Mouse (Mus musculus) testis, adult 2 months (tissue): ENCODE measurements around the gene Ess2.

Source experiments
- CTCF ChIP-seq: fragments of 200-500 bp; IDR thresholded peaks from 2 replicates; pipeline ENCODE4 v1.5.1; 2012; ENCODE audit warnings: low read depth, mild to moderate bottlenecking, inconsistent platforms, low read length, moderate library complexity; ENCODE audit not compliant: control insufficient read depth, insufficient read depth, insufficient replicate concordance
- POLR2A ChIP-seq: fragments of 200-500 bp; IDR thresholded peaks from 2 replicates; pipeline ENCODE4 v1.6.1; 2012; ENCODE audit warnings: low read depth, mild to moderate bottlenecking, inconsistent platforms, low read length, moderate library complexity; ENCODE audit not compliant: control insufficient read depth

DNA sequence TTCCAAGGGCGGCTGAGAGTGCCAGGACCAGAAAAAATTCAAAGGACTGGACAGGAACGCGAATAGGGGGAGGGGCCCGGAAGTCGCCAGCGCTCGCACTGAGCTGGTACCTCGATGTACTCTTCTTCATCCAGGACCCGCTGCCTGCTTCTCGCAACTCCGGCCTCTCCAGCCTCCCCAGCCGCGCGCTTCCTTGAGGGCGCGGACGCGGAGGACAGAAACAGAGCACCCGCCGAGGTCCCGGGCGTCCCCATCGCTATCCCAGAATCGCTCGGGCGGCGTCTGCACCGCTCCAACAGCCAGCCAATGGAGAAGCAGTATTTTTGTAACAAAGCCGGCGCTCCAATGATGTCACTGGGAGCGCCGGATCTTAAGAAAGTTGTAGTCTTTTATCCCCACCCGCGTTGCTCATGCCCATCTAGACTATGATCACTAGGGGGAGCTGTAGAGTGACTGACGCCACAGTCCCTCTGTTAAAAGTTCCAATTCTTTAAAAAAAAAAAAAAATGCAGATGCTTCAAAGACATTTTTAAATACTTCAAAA is at the start of gene Ess2:
- TF ChIP-seq CTCF: peak; percentile 51; the same call in 1 of the 2 replicates
- TF ChIP-seq POLR2A: peak; percentile 59
